Mouse (Mus musculus): Measurements from ENCODE around the gene Bmf.
"Not testable (repeated sequence)": the region's sequence is repeated elsewhere in the genome, so short reads cannot be mapped to it uniquely, and the experiment has no call there.

The Bmf gene

DNA sequence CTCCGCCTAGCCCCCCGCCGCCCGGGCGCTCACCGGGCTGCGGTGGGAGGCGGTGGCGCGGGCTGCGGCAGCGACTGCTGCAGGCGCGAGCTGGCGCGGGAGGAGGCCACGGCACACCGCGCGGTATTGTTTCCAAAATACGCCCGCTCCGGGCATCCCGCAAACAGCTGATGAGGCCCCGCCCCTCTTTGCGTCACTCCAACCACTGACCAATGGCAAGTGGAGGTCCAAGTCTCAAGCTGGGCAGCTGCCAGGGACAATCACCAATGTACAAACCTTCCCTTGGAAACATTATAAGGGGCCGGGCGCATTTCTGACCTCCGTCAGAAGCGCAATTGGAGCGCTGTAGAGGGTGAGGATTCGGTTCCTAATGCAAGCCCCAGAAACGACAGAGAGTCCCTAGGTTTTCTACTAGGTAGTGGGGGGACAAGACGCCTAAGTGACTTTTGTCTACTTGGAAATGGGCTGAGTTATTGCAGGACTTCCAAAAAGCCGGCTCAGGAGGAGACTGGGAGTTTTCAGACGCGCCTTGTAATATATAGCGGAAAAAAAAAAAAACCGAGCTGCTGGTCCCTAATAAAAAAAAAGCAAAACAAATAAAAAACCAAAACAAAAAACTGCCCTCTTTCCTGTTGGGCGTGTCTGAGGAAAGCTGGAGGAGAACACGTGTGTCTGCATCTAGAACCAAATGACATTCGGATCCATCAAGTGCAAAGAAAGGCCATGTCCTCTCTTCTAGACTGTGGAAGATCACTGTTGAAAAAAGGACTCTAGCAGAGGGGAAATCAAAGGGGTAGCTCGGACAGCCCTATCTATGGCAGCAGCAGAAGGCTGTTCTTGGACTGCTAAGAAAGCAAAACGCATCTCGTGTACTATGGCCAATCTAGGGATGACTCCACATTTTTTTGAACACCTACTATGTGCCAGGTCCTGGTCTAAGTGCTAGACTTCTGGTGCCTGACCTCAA is at the start of gene Bmf:
Gene Bmf (minus strand): TSS at position 181 of the 967 bp plus-strand sequence.
- DNase-seq (ENCODE audit: low read depth): peak; percentile 28

- peak; percentile 4 for DNase-seq (ENCODE audit: low read depth)
Measured at GRCm38 (mm10) chr2:118599087-118599486, 49.6 kb upstream of the Bmf start.

GRCm38 (mm10) chr2:118597673-118598568 is 48.4 kb upstream of the Bmf start, which contains the start of gene Bub1b:
Gene Bub1b (plus strand): TSS chr2:118598211.
- peak; percentile 91 for DNase-seq (ENCODE audit: low read depth)

- DNase-seq (ENCODE audit: low read depth): no peak
Measured at GRCm38 (mm10) chr2:118591083-118591482, 41.6 kb upstream of the Bmf start.

DNA sequence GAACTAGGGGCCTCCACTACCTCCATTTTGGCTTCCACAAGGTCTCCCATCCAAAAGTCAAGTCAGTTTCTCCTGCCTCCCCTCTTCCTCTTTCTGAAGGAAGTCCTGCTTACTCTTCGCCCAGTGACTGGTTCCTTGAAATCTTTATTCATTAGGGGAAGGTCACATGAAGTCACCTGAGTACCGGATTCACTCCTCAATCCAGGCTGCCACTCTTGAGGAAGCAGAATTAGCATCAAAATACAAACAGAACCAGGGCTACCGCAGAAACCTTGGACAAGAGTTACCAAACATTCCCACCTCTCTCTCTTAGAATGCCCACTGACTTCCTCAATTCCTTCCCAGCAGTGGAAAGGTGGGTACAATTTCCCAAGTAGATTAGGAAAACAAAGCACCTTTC is 38.2 kb upstream of the Bmf start:
- no peak for DNase-seq (ENCODE audit: low read depth)

- DNase-seq (ENCODE audit: low read depth): no peak
Measured at GRCm38 (mm10) chr2:118586013-118586412, 36.5 kb upstream of the Bmf start.

DNA sequence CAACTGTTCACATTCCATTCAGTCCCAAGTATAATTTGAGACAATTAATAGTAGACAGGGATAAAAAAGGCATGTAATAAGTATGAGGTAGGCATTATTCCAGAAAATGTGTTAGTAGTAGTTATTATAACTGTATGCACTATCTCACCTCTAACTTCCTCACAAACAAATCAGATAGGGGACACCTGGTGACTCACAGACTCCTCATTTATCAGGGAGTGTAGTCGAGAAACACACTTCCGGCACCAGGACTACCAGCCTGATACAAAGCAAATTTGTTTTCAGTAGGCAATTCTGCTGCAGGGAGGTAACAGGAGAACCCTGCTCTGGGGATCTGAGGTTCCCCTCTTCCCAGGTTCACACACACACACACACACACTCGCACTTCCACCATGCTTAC is 23.6 kb upstream of the Bmf start:
- DNase-seq (ENCODE audit: low read depth): no peak

- DNase-seq (ENCODE audit: low read depth): no peak
Measured at GRCm38 (mm10) chr2:118572183-118572836, 22.8 kb upstream of the Bmf start.

- DNase-seq (ENCODE audit: low read depth): no peak
Measured at GRCm38 (mm10) chr2:118570939-118571338, 21.5 kb upstream of the Bmf start.

DNA sequence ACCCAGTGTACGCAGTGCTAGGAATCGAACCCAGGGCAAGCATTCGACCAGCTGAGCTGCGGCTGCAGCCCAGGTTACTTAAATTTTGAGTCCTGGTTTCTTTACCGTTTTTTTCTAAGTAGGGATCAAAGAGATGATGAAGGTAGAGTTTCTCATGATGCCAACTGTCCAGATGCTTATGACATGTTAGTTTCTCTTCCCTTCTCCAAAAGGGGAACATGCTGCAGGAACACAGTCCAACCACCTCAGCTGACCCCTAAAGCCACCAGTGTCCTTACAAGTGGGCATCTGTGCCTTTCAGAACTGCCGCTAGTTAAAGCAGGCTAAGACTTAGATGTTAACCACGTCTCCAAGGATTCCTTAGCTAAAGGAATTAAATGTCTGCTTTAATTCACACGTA is 17.7 kb upstream of the Bmf start:
- no peak for DNase-seq (ENCODE audit: low read depth)

DNA sequence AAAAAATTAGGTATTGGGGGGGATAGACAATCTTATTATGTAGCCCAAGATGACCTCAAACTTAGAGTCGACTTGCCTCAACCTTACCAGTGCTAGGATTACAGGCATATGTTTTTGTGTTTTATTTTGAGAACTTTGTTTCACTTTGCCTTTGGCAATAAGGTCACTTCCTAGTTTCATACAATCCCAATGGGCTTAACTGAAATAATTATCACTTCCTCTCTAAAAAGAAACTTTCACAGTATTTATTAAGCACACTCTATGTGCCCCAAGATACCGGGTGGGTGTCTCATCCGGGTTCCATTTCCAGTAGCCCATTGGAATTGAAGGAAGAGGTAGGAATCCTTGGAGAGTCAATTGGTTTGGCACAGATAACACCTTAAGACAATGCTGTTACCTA is 12.9 kb upstream of the Bmf start:
- no peak for DNase-seq (ENCODE audit: low read depth)

DNA sequence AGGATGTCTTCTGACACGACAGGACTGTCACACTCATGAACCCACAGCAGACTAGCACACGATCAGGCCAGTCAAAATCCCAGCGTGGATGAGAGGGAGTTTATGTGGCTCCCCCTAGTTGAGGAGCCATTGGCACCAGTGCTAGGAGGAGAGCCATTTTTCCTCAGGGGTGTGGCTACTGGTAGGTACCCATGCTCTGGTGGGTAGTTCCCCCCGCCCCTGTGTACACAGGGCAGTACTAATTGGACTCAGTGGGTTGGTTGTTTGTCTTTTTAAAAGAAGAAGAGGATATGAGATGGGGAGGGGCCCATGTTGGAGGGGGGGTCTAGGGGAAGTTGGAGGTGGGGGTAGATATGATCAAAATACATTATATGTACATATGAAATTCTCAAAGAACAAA is 12.5 kb upstream of the Bmf start:
- no peak for DNase-seq (ENCODE audit: low read depth)

- no peak for DNase-seq (ENCODE audit: low read depth)
Measured at GRCm38 (mm10) chr2:118558426-118558825, 8.9 kb upstream of the Bmf start.

- not testable (repeated sequence) for DNase-seq (ENCODE audit: low read depth)
Measured at GRCm38 (mm10) chr2:118554356-118554990, 5.0 kb upstream of the Bmf start.

DNA sequence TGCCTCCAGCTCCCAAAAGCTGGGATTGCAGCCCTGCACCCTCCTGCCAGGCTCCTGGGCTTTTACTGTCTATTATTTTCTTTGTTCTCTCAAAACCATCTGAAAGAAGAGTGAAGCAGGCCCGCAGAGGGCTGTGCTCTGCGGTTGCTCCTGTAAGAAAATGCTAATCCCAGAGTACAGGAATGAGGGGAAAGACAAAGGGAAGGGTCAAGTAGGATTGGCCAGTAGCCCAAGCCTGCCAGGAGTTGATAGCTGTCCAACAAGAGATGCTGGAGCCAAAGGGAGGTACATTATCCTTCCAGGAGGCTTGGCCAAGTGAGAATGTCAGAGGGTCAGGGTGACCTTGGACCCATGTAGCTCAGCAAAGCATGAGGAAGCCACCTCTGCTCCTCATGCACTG is 2.1 kb upstream of the Bmf start:
- no peak for DNase-seq (ENCODE audit: low read depth)

- no peak for DNase-seq (ENCODE audit: low read depth)
Measured at GRCm38 (mm10) chr2:118548421-118549221, 866 bp downstream of the Bmf start.

- DNase-seq (ENCODE audit: low read depth): no peak
Measured at GRCm38 (mm10) chr2:118547541-118548016, 1.9 kb downstream of the Bmf start.

DNA sequence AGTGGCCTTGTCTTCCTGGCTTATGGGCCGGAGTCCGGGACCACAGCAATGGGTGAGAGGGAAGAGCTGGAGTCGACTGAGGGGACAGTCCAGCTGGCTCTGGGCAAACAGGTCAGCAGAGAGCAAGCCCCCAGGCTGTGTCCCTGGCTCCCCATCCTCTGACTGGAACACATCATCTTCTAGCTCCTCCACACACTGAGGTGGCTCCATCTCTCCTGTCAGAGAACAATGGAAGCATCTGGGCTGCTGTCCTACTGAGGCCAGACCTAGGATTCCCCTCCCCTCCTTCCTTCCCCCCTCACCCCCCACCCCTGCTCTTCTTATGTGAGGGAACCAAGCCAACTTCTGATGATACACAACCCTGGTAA is 2.7 kb downstream of the Bmf start:
- DNase-seq (ENCODE audit: low read depth): no peak

DNA sequence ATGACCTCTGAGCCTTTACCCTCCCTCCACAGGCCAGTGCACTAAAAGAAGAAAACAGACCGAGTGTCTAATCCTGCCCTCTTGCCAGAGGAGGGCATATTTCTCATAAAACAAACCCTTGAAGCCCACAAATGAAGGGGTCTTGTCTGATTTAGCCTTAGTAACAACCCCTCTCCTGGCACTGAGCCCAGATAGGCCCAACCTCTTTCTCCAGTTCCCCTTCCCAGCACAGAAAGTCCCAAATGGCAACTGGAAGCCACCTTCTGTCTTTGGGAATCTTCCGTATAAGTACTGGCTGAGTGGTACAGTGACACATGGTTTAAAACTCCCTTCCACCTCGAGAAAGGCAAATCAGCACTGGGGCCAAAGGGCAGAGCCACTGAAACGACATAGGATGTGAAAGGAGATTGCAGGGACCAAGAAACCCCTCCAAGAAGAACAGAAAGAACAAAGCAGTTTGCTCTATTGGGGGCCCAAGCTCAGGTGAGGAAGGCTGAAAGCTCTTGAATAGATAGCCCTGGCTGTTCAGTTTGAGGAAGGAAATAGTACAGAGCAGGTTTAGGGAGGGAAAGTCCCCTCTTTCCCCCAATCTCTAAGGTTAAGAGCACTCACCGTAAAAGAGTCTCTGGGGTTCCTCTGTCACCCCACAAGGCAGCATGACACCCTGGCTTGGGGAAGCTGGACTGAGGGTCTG is 3.2 kb downstream of the Bmf start:
- DNase-seq (ENCODE audit: low read depth): no peak

All from c-Kit-positive CD71-positive TER-119-negative erythroid progenitor cells, embryonic 14.5 days (primary cell).